Mouse (Mus musculus) spleen, adult 2 months (tissue): ENCODE data around the gene Prr29.

ENCODE experiments used
- CTCF ChIP-seq: fragments of 200-500 bp; IDR thresholded peaks from 2 replicates; pipeline ENCODE4 v1.5.1; 2011; ENCODE audit warnings: mild to moderate bottlenecking, inconsistent platforms; ENCODE audit not compliant: insufficient read depth, insufficient read length, insufficient replicate concordance; ENCODE audit errors: extremely low read depth
- POLR2A ChIP-seq: fragments of 200-500 bp; IDR thresholded peaks from 2 replicates; pipeline ENCODE4 v1.6.1; 2011; ENCODE audit warnings: low read depth, low read length, inconsistent platforms

DNA sequence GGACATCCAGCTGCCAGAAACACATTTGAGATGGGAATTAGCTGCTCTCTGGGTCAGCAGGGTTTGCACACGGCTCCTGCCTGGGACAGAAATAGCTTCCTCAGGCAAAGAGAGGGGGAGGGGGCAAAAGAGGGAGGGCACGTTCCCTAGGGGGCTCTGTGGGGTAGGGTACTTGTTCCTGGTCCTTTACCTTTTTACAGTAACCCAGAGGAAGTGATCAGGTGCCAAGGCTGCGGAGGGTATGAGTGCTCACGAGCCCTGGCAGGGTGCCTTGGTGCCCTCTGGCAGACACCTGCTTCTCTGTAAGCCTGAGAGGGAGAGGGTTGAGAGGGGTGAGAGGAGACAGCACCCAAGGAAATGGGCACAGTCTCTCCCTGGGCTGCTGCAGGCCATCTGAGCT is 32.8 kb upstream of the Prr29 start:
- TF ChIP-seq CTCF (no peak), POLR2A (no peak)
